Mouse (Mus musculus): ENCODE data around the gene Usp54.
"Not testable (repeated sequence)": the region's sequence is repeated elsewhere in the genome, so short reads cannot be mapped to it uniquely, and the experiment has no call there.

Usp54 gene

DNA sequence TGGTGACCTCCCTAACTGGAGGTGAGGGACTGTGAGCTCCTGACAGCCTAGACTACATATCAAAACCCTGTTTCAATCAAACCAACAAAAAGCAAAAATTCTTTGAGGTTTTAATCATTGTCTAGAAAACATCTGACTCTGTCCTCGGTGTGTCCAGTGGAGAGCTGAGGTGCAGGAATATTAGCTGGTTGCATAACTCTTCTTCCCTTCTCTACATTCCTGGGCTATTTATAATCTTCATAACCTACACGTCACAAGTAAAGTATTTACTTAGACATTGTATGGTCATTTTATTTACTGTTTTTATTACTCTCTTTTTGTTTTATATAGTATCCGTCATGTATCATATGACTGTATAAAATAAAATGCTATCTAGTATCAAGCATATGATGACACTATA lies 31.3 kb downstream of the Usp54 start:
- DNase-seq (ENCODE audit: low spot score), result no peak

DNA sequence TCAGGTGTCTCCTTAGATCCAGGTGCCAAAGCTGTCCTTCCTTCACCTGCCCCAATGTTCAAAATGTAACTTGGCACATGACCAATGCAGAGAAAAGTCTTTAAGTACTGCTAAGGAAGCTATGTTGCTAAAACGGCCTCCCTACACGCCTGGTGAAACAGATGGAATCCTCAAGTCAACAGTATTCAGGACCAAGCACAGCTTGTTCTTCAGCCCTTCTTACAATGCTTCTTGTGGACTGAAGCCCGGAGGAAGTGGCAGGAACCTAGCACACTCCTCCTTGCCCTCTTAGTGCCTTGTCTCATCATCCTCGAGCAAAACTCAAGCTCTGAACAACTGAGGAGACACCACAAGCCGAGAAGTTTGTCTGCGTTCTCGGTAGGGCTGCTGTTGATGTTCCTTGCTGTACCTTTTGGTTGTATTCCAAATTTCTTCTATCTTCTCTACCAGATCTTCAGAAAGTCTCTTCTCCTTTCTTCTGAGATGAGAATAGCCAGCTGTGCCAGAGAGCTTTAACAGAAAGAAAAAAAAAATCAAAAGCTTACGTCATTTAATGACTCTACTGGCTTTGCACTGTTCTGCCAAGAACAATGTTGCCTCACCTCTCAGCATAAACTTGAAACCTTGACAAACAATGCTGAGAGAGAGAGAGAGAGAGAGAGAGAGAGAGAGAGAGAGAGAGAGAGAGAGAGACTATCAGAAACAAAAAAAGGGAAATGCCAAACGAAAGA lies 33.3 kb downstream of the Usp54 start:
- no peak for DNase-seq (ENCODE audit: low spot score)

DNA sequence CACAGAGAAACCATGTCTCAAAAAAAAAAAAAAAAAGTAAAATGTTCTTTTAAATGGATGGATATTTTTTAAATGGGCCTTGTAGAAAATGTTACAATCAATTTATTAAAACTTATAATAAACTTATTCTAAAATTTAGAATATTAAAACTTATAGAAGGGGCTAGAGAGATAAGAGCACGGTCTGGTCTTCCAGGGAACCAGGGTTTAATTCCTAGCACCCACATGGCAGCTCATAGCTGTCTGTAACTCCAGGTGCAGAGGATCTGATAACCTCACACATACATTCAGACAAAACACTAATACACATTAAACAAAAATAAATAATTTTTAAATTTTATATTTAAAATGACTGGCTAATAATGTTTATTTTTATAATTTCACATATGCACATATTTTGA lies 39.6 kb downstream of the Usp54 start:
- DNase-seq (ENCODE audit: low spot score), result no peak

DNA sequence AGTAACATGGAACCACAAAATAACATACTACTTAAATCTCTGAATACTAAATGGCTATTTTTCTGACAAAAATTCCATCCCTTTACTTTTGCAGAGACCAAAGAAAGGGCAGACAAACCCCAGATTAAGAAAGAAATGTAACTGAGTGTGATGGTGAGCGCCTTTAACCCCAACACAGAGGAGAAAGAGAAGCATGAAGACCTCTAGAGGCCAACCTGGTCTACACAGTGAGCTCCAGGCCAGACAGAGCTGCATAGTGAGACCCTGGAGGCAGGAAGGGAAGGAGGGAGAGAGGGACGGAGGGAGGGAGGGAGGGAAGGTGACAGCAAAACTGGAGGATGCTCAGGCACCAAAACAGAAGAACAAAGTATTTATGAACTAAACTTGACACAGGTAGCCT lies 40.7 kb downstream of the Usp54 start:
- DNase-seq (ENCODE audit: low spot score), result no peak

DNA sequence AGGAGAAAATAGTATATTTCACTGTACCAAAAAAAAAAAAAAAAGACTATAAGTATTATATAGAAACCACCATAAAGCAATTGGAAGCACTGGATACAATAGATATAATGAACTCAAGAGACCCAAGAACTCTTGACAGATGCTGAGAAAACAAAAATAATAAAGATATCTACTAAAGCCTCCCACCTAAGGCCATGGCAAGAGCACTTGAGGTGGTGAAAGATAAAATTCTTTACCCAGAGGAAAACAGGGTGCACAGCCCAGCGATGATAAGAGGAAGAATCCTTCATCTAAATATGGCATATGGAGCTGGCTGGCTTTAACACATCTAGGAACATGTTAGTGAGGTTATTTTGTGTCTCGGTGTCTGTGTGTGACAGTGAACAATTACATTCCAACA lies 41.3 kb downstream of the Usp54 start:
- no peak for DNase-seq (ENCODE audit: low spot score)

DNA sequence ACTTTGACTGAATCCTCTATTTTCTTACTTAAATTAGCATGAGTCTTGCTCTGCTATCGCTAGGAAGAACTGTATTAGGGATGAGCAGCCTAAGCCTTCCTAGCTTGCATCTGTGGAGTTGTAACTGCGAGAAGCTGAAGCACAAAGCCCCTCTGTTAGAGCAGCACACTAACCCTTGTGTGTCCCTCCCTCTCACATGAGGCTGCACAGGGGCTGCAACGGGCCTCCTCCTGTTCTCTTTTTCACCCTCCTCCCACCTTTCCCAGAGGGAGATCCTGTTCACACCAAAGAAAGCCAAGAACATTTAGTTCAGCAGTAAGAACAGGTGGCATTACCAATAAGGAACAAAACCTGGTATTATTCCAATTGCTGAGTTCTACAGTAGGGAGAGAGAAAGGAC lies 45.1 kb downstream of the Usp54 start:
- no peak for DNase-seq (ENCODE audit: low spot score)

DNA sequence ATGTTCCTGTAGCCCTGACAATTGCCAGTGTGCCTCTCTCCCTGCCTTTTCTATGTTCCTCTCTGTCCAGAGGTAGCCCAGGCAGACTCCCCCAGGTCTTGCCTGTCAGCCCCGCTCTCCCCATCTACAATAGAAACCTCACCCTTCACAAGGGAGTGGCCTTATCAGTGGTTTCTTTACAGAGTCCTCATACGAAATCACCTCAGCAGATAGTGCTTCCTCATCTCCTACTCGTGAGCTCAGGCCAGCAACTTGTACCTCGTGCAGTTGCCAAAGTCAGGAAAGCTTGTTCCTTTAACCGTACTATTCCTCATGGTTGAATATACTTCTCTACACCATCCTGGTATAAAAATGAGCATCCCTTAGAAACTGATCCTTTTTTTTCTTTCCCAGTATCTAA lies 53.4 kb downstream of the Usp54 start:
- no peak for DNase-seq (ENCODE audit: low spot score)

DNA sequence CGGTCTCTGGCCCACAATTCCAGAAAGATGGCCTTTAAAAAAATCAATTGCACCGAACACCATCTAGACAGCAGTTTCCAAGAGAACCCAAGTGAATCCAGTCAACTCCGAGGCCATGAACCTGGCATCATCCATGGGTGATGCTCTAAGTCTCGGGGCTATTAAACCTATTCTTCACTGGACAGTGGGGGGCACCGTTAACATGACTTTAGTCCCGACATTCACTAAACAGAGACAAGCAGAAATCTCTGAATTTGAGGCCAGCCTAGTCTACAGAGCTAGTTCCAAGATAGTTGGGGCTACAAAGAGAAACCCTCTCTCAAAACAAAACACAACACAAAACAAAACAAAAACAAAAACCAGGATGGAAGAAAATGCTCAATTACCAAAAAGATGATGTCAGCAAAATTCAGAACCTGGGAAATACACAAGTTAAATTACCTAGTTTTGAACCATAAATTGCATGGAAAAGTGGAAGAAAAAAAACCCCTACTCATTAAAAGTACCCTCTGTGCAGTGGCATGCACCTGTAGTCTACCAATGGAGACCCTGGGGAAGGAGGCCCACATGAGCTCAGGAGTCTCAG lies 61.9 kb downstream of the Usp54 start:
- DNase-seq (ENCODE audit: low spot score), result no peak

DNA sequence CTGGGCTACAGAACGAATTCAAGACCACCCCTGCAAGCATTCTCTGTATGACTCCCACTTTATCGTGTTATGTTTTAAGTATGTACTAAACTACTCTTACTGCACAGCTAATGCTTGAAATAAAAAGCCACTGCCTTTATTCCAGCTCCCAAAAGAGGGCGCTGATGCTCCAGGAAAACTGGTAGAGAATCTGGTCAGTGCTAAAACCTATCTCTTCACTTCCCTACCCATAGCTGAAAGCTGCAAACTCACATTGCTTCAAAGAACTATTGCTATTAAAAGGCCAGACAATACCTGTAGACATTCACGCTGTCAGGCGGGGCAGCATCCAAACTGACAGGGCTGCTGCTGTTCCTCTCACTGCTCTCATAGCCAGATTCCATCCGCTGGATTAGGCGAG lies 64.7 kb downstream of the Usp54 start:
- peak; percentile 46 for DNase-seq (ENCODE audit: low spot score)

DNA sequence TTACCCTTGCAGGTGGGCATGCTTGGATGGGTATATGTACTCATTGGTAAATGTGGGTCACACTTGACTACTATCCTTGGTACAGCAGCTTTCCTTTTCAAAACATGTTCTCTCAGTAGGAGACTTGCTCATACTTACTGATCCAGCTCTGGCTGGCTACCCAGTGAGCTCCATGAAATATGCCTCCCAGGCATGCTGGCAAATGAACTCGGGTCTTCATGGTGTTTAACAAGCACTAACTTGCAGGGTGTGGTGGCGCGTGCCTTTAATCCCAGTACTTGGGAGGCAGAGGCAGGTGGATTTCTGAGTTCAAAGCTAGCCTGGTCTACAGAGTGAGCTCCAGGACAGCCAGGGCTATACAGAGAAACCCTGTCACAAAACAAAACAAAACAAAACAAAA lies 67.7 kb downstream of the Usp54 start:
- not testable (repeated sequence) for DNase-seq (ENCODE audit: low spot score)

DNA sequence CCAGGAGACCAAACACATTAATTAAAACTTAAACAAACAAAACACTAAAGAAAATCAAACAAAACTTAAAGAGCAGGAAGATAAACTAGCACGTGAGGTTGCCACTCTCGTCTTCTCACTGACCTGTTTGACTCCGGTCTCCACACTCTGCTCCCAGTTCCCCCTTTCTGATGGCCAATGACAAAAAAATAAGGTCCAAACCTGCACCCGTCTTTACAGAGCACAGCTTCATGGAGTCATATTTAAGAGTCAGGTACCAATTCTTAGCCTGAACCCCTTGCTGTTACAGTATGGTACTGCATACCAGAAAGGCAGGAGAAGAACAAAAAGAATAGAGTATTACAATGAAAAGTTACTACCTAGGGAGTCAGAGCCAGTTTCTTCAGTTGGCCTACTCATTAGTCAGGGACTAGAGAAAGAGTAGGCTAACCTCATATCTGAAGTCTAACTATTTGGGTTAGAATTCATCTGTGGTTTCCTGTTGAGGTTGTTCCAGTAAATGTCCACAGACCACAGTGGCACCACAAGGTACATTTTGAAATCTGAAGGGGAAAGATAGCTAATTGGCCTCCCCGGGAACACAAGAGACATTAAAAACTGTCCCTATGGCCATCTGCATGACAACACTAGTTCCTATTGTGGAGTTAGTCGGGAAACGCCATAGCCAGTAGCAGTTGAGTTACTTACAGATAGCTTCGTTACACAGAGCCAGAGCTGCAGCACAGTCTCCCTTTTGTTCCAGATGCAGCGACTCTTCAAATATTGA lies 75.4 kb downstream of the Usp54 start:
- no peak for DNase-seq (ENCODE audit: low spot score)

DNA sequence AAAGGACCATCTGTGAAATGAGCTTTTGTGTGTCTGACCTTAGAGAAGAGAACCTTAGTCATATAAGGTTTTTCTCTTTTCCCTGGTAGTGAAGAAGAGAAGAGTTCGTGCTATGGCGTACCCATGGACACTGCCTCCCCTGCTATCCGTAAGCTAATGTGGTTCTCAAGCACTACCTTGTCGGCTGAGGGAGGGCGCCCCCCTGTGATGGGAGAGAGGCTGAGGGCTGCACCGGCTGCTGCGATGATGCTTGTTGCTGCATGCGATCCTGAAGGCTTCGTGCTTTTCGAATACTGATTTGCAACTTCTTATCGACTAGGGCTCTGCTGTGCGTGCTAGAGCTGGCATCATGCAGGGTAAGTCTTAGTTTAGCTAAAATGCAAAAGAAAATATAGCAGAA lies 76.2 kb downstream of the Usp54 start:
- DNase-seq (ENCODE audit: low spot score), result peak; percentile 12

DNA sequence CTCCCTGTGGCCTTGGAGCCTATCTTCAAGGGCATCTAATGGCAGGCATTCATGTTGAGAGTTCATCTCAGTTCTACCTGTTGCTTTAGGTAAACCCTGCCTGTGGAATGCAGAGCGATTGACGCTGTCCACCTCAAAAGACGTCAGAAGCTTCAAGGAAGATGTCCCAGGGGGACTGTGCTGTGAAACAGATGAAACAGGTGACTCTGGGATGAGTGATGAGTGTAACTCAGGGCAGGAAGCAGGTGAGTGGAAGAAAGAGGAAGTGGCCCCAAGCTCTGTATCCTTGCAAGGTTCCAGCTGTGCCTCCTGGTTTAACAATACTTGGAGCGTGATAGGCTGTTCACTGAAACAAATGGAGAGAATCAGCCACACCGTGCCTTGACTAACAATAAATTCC lies 79.0 kb downstream of the Usp54 start:
- no peak for DNase-seq (ENCODE audit: low spot score)

DNA sequence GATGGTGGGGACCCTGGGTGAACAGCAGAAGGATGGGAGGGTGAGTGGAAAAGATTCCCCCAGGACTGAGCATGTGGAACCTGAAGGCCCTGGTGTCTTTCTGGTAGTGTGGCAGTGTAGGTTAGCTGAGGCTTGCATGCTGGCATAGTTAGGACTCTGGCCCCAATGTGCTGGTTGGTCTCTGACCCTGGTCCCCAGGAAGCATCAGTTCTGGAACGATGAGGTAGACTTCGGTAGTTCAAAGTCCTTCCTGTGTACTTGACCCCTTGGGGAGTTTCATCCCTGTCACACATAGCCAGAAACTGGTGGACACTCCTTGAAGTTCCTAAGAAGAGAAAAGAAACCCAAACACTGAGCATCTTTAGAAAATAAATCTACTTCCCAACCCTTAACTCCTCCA lies 90.7 kb downstream of the Usp54 start:
- no peak for DNase-seq (ENCODE audit: low spot score)

DNA sequence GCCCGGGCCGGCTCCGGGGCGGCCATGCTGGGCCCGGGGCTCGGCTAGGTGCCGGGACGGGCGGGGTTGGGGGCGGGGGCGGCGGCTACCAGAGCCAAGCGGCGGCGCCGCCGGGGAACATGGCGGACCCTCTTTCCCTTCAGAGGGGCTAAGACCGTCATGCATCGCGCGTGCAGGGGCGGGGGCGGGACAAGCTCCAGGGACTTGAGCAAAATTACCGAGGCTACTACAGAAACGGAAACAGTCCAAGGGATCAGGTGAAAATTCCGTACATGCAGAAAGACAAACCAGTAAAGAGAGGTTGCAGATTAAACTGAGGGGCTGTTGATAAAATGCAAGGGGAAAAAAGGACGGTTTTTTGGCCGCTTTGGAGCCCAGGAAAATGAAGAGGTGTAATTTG lies 94.4 kb downstream of the Usp54 start, which contains the start of gene Ppp3cb:
TSS of gene Ppp3cb (minus strand) at position 159 of the 400 bp plus-strand sequence.
- DNase-seq (ENCODE audit: low spot score), result peak; percentile 82

DNA sequence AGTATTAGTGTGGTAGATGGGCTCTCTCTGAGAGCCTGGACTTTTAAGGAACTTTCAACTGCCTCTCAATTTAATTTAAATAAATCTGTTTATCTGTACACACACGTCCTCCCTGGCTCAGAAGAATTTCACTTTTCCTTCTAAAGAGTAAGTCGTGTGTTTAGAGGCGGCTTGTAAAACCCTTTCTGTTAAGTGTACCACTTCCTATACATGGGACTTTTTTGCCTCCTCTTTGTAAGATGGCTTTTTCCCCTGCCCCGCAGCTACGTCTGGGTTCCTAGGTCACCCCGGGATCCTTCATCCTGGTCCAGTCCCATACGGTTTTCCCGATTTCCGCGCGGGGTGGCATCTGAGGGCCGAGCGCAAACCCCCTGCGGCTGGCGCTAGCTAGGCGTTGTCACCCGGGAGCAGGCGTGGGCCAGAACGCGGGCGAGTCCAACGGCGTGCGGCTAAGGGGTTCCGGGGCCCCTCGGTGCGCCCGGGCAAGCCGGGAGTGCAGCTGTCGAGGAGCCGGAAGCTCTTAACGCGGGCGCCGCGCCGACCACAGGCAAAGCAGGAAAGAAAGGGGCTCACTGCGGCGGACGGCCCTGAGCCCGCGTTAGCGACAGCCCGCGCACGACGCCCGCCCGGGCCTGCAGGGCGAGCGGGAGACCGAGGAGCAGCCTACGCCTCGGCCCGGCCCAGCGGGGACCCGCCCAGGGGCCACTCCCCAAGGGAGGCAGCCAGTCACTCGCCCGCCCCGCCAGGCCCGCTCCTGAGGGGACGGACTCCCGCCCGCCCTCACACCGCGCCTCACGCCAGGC lies 95.1 kb downstream of the Usp54 start:
- peak; percentile 95 for DNase-seq (ENCODE audit: low spot score)

DNA sequence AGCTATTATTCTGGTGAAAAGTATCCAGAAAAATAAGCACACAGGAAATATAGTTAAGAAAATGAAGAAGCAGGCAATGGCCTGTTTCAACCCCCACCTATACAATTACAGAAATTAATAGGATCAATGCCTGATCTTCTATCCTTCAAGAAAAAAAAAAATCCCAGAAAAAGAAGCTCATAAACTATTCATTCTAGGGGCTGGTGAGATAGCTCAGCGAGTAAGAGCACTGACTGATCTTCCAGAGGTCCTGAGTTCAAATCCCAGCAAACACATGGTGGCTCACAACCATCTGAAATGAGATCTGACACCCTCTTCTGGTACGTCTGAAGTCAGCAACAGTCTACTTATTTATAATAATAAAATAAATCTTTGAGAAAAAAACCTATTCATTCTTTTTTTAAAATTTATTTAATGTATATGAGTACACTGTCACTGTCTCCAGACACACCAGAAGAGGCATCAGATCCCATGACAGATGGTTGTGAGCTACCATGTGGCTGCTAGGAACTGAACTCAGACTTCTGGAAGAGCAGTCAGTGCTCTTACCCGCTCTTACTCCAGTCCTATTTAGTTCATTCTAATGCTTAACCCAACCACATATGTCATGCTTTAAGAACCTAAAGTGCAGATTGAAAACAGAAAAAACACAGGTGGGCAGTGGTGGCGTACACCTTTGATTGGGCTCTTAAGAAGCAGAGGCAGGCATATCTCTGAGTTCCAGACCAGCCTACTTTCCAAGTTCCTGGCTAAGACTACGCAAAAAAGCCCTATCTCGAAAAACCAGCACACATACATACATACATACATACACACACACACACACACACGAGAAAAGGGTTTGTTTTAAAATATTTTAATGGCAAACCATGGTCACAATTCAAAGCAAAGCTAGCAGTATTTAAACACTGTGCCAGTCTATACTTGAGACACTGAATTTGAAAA lies 96.1 kb downstream of the Usp54 start:
- no peak for DNase-seq (ENCODE audit: low spot score)

DNA sequence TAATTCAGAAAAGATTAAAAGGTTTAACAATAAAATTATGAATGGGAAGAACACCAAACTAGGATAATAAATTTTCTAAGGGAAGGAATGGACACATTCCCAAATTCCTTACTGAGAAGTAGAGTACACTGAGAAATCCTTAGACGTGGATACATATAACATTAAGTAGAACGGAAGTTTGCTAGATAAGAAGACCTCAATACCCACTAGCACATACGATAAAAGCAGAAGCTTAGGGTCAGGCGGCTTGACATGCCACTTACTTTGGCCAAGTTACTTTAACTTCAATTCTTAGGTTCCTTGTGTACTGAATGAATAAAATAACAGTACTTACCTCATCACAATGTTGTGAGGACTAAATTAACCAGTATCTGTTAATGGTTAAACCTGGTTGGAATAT lies 111.2 kb downstream of the Usp54 start:
- no peak for DNase-seq (ENCODE audit: low spot score)

DNA sequence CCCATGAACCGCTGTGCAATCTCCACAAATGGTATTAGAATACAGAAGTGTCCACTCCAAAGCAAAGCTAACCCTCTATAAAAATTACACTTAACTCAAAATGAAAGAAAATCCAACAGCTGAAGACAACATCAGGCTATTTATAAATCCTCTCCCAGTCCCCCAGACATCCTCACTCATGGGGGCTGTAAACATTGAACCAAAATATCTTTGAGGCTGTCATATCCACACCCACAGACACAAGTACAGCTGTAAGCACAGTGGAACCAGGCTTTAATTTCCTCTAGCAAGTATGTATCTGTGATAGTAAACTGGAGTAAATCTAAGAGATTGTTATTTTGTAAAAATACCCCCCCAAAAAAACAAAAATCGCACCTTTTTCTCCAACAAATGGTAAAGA lies 120.7 kb downstream of the Usp54 start:
- DNase-seq (ENCODE audit: low spot score), result no peak

DNA sequence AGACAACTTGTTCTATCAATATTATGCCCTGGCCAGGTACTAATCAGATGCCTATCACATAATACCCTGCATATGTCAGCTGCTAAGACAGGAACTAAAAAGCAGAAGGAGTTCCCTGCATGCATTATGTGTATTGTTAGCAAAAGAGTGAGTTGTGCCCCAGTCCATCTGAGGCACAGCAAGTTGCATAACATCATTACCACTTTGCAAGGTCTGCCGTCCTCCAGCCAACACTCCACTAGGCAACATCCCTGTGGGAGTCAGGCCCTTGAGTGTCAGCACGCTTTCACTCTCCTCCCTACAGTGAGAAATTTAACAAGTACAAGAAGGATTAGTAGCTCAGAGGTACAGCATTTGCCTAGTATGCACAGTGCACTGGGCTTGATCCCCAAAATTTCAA lies 132.4 kb downstream of the Usp54 start:
- DNase-seq (ENCODE audit: low spot score), result no peak

DNA sequence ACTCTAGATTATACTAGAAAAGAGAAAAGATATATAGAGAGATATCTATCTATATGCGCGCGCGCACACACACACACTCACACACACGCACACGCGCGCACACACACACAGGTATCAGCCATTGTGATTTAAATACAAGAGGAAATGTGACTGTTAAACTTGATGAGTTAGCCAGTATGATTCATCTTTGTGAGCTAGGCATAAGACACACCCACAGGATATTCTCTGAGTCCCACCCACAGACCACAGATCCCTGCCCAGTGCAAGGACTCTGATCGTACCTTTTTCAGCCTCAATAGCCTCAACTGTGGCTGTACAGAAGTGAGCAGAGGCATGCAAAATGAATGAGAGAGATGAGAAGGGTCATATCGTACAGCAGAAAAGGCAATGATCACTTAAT lies 137.9 kb downstream of the Usp54 start:
- DNase-seq (ENCODE audit: low spot score), result no peak
